Mouse (Mus musculus) CH12.LX (cell line): Measurements from ENCODE around the gene Spp1. TPM values are rescaled to one million over a fixed set of nuclear protein-coding genes. Genes with fewer than 3 reads are reported as not detected.
"Not testable (repeated sequence)": the region's sequence is repeated elsewhere in the genome, so short reads cannot be mapped to it uniquely, and the experiment has no call there.

Source experiments
- DNase-seq: peaks from one replicate; pipeline ENCODE4 v3.0.0-alpha.2; 2013; ENCODE audit errors: extremely low read depth
- H3K27ac ChIP-seq: 2 replicates; pipeline ENCODE4 v1.5.1; 2012; ENCODE audit warnings: low read depth, mild to moderate bottlenecking, control low read depth, moderate library complexity; ENCODE audit not compliant: insufficient read depth
- H3K27me3 ChIP-seq: replicated peaks from 2 replicates; pipeline ENCODE3; 2012; ENCODE audit warnings: inconsistent platforms
- H3K36me3 ChIP-seq, 2 experiments: replicated peaks in 1 of 2; 2 replicates each; pipeline versions ENCODE3 to v1.6.1; 2012; ENCODE audit warnings: inconsistent platforms in 1 of 2, low read length in 1 of 2, mild to moderate bottlenecking in 1 of 2, mixed read lengths in 1 of 2, moderate library complexity in 1 of 2; ENCODE audit not compliant: control insufficient read depth in 1 of 2, insufficient read depth in 1 of 2
- H3K4me1 ChIP-seq, 2 experiments: 2 replicates each; pipeline ENCODE4 v1.6.1; 2012; ENCODE audit warnings: inconsistent platforms in 1 of 2, moderate library complexity in 1 of 2; ENCODE audit not compliant: insufficient read depth in 2 of 2, control insufficient read depth in 1 of 2
- H3K4me2 ChIP-seq: 2 replicates; pipeline ENCODE4 v1.6.1; 2012; ENCODE audit warnings: low read depth, mild to moderate bottlenecking, control low read depth; ENCODE audit not compliant: poor library complexity, insufficient read depth, severe bottlenecking
- H3K4me3 ChIP-seq, 3 experiments: fragments of 150-350 bp in 1 of 3; sonication (generic) in 1 of 3; replicated peaks in 1 of 3; 2 replicates each; pipeline versions ENCODE3 to v1.5.1; 2011 to 2012; ENCODE audit warnings: low read depth in 2 of 3, low read length in 2 of 3, mild to moderate bottlenecking in 2 of 3, moderate library complexity in 2 of 3, control low read depth in 1 of 3, improper control_type of control experiment in 1 of 3, inconsistent platforms in 1 of 3, mixed read lengths in 1 of 3; ENCODE audit not compliant: poor library complexity in 1 of 3
- H3K79me2 ChIP-seq: replicated peaks from 2 replicates; pipeline ENCODE4 v1.6.1; 2012; ENCODE audit warnings: mild to moderate bottlenecking, moderate library complexity; ENCODE audit not compliant: control insufficient read depth, poor library complexity, insufficient read depth, severe bottlenecking; ENCODE audit errors: extremely low read depth
- H3K9ac ChIP-seq: 2 replicates; pipeline ENCODE4 v1.6.1; 2012; ENCODE audit warnings: low read depth, mild to moderate bottlenecking, control low read depth, moderate library complexity; ENCODE audit not compliant: insufficient read depth
- H3K9me3 ChIP-seq: replicated peaks from 2 replicates; pipeline ENCODE3; 2012; ENCODE audit warnings: low read length, inconsistent platforms, mixed read lengths
- CTCF ChIP-seq, 2 experiments: IDR thresholded peaks in 1 of 2; conservative IDR thresholded peaks in 1 of 2; 2 replicates each; pipeline ENCODE4 v1.5.1; 2011 to 2012; ENCODE audit warnings: low read depth in 2 of 2, low read length in 2 of 2, improper control_type of control experiment in 1 of 2, inconsistent platforms in 1 of 2, mild to moderate bottlenecking in 1 of 2, moderate library complexity in 1 of 2
- GABPA ChIP-seq: IDR thresholded peaks from 2 replicates; pipeline ENCODE4 v1.6.1; 2012; ENCODE audit warnings: low read depth, low read length, improper control_type of control experiment, inconsistent platforms; ENCODE audit not compliant: insufficient replicate concordance
- HCFC1 ChIP-seq: IDR thresholded peaks from 2 replicates; pipeline ENCODE4 v1.6.1; 2012; ENCODE audit warnings: low read depth, mild to moderate bottlenecking, inconsistent platforms, low read length, improper control_type of control experiment
- MAFK ChIP-seq: IDR thresholded peaks from 2 replicates; pipeline ENCODE4 v1.6.1; 2011; ENCODE audit warnings: low read length, improper control_type of control experiment; ENCODE audit not compliant: insufficient replicate concordance
- PAX5 ChIP-seq: IDR thresholded peaks from 2 replicates; pipeline ENCODE4 v1.6.1; 2012; ENCODE audit warnings: low read length, inconsistent platforms, mixed read lengths
- POLR2AphosphoS2 ChIP-seq: IDR thresholded peaks from 2 replicates; pipeline ENCODE4 v1.6.1; 2011; ENCODE audit warnings: low read depth, low read length, improper control_type of control experiment
- RAD21 ChIP-seq: IDR thresholded peaks from 2 replicates; pipeline ENCODE4 v1.6.1; 2011; ENCODE audit warnings: low read depth, mild to moderate bottlenecking, low read length, improper control_type of control experiment, moderate library complexity
- SMC3 ChIP-seq: IDR thresholded peaks from 2 replicates; pipeline ENCODE4 v1.6.1; 2011; ENCODE audit warnings: low read depth, low read length, improper control_type of control experiment
- dilution Hi-C: fragments of 300-500 bp; cut with MboI; formaldehyde crosslinking; loops from 2 replicates; pipeline ENCODE4 v1.14.3; 2020; ENCODE audit warnings: low sequenced_read_pairs; ENCODE audit not compliant: extremely low pct_unique_long_range_greater_than_20kb, extremely low pct_ligation_motif_present
- in situ Hi-C: fragments of 300-500 bp; cut with MboI; formaldehyde crosslinking; loops from 3 replicates; pipeline ENCODE4 v1.14.3; 2019; ENCODE audit warnings: low sequenced_read_pairs, low pct_ligation_motif_present, low pct_unique_long_range_greater_than_20kb, mixed read lengths
- polyA plus RNA-seq: library from polyadenylated mRNA; unstranded; fragments of >175 nt; gene quantifications from 2 replicates; pipeline ENCODE4 v1.2.1, GENCODE M21; 2012; ENCODE audit warnings: low read depth; ENCODE audit not compliant: insufficient read length
- total RNA-seq, 2 experiments: library from RNA; depleted of rRNA; stranded (reverse); fragments of 300-350 nt in 1 of 2; fragments of >200 nt in 1 of 2; gene quantifications; 2 replicates each; pipeline ENCODE4 v1.2.3; 2012 to 2014

The Spp1 gene
- total and polyA plus RNA-seq, 3 experiments = 2.1 to 27.0 (median 10.4) TPM

DNA sequence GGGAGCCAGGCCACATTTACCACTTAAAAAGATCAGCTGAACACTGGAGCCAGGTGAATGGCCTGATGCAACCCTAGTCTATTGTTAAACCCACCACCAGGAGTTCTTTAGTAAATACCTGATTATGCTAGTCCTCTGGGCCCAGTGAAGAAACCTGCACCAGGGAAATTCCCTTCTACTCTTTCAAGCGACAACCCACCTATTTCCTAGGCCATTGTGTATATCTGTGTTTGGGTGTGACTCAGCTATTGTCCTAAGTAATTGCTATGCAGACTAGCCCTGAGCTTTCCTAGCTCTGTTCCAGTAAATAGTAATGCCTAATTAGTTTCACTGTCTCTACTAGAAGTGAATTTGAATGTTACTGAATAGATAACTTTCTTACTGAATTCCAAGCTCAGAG lies 7.9 kb downstream of the Spp1 start:
- Histone ChIP-seq H3K4me2 (no peak overlapping the region), H3K27me3 (no peaks in the 10 kb centered on the region), H3K4me3 (no peak overlapping the region), H3K9ac (no peak overlapping the region), H3K4me1 (peaks cover 0 to 10% of the 10 kb centered on the region in 2 experiments; a peak in 3 of 4 replicates), H3K36me3 (peaks cover 0 to 8% of the 10 kb centered on the region in 2 experiments), H3K27ac (no peak overlapping the region), H3K79me2 (no peaks in the 10 kb centered on the region)
- in situ Hi-C loops (loop anchor here (25.0 kb wide), 1 partner anchor 231 kb away; the partner anchor contains the start of gene Dmp1), dilution Hi-C loops (no loop called here)
- peak; percentile 9 for DNase-seq
- TF ChIP-seq HCFC1 = no peak
- TF ChIP-seq GABPA = no peak
- TF ChIP-seq, all 38 proteins: peak for 0
- no peaks in the 10 kb centered on the region for H3K9me3 ChIP-seq

DNA sequence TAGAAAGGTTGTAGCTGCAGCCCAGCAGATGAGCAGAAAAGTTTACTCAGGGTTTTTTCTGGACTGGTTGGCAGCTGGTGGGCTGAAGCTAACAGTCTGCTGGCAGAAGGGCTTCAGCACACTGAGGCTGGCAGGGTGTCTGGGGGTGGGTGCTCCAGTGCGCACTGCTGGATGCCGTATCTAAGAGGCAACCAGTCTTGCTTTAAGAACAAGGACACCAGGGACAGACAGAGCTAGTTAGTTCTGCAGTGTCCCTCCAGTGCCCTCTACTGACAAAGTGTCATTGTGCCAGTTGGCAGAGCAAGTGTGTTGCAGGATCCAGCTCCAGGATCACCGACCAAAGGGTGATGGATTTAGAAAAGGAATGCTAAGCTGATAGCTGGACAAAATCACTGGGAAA lies 11.2 kb downstream of the Spp1 start:
- Histone ChIP-seq H3K4me2 (no peak overlapping the region), H3K4me3 (no peak overlapping the region), H3K79me2 (no peaks in the 10 kb centered on the region), H3K27ac (no peak overlapping the region), H3K9ac (no peak overlapping the region), H3K9me3 (no peaks in the 10 kb centered on the region), H3K4me1 (peaks cover 0 to 10% of the 10 kb centered on the region in 2 experiments; a peak in 3 of 4 replicates), H3K27me3 (no peaks in the 10 kb centered on the region), H3K36me3 (no peaks in the 10 kb centered on the region)
- in situ Hi-C loops = loop anchor here (25.0 kb wide), 1 partner anchor 234 kb away; the partner anchor contains the start of gene Dmp1
- TF ChIP-seq RAD21 (peak; percentile 74), POLR2AphosphoS2 (no peak), SMC3 (peak; percentile 63), CTCF (conservative IDR thresholded peaks at IDR 0.05 in 1 of 2, IDR thresholded peaks at IDR 0.05 in 1 of 2; ENCODE audit: low read depth in 2 of 2, low read length in 2 of 2) (peak; percentile 13 to 75; a peak in 2 of 4 replicates), PAX5 (no peak), MAFK (no peak)
- dilution Hi-C loops = no loop called here
- peak; percentile 54 for DNase-seq

DNA sequence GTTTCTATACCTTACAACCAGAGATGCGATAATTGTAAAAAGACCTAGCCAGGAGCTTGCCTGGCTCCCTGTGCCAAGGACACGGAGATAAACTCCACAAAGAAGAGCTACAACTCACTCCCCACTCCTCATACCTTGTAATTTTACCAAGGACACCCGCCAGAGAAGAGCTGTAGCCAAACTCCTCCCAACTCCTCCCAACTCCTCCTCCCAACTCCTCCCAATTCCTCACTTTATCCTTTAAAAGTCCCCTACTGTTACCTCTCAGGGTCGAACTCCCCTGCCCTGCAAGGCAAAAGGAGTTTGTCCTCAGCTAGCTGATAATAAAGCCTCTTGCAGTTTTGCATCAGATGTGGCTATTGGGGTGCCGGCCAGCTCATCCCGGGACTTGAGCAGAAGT lies 13.4 kb downstream of the Spp1 start:
- H3K36me3 ChIP-seq, H3K4me3 ChIP-seq, dilution Hi-C loops, DNase-seq, H3K27me3 ChIP-seq, H3K9me3 ChIP-seq, H3K9ac ChIP-seq, H3K27ac ChIP-seq, H3K4me2 ChIP-seq, H3K4me1 ChIP-seq, H3K79me2 ChIP-seq: not testable (repeated sequence)
- in situ Hi-C loops = loop anchor here (25.0 kb wide), 1 partner anchor 236 kb away; the partner anchor contains the start of gene Dmp1
